Mouse (Mus musculus) kidney, embryonic 15.5 days (tissue): Measurements from ENCODE around the gene Pafah1b1. TPM values are rescaled to one million over a fixed set of nuclear protein-coding genes. Genes with fewer than 3 reads are reported as not detected.

Experiments used
- ATAC-seq: fragments of 200-750 bp; cut with Nextera tagmentation; replicated peaks from 2 replicates; pipeline ENCODE4 v1.8.0; 2017; ENCODE audit warnings: moderate TSS enrichment; ENCODE audit not compliant: low FRiP score
- H3K27ac ChIP-seq: fragments of 300-500 bp; sonication (generic); 2 replicates; pipeline ENCODE4 v1.5.1; 2015; ENCODE audit warnings: mild to moderate bottlenecking, inconsistent platforms
- H3K27me3 ChIP-seq: fragments of 300-500 bp; sonication (generic); 2 replicates; pipeline ENCODE4 v1.6.1; 2015; ENCODE audit warnings: inconsistent platforms
- H3K36me3 ChIP-seq: fragments of 300-500 bp; sonication (generic); 2 replicates; pipeline ENCODE4 v1.6.1; 2015; ENCODE audit warnings: inconsistent platforms
- H3K4me1 ChIP-seq: fragments of 300-500 bp; sonication (generic); 2 replicates; pipeline ENCODE4 v1.6.1; 2015; ENCODE audit warnings: inconsistent platforms
- H3K4me2 ChIP-seq: fragments of 300-500 bp; sonication (generic); 2 replicates; pipeline ENCODE4 v1.6.1; 2015; ENCODE audit warnings: moderate library complexity, mild to moderate bottlenecking, inconsistent platforms
- H3K4me3 ChIP-seq: fragments of 300-500 bp; sonication (generic); replicated peaks from 2 replicates; pipeline ENCODE4 v1.5.1; 2015; ENCODE audit warnings: mild to moderate bottlenecking, inconsistent platforms
- H3K9ac ChIP-seq: fragments of 300-500 bp; sonication (generic); 2 replicates; pipeline ENCODE4 v1.6.1; 2015; ENCODE audit warnings: mild to moderate bottlenecking, inconsistent platforms
- H3K9me3 ChIP-seq: fragments of 300-500 bp; sonication (generic); replicated peaks from 2 replicates; pipeline ENCODE4 v1.6.1; 2016; ENCODE audit warnings: inconsistent platforms
- WGBS: fragments of 180-500 bp; shearing (Covaris S2); methylation state at CpG from one replicate; pipeline ENCODE4 v1.1.7; 2015; ENCODE audit warnings: mixed read lengths; 5-methylcytosine and 5-hydroxymethylcytosine counted together
- polyA plus RNA-seq: library from polyadenylated mRNA; unstranded; fragments of >200 nt; fragmentation: Nextera tagmentation; extraction: Ambion mirVana; gene quantifications from 2 replicates; pipeline ENCODE4 v1.2.1, GENCODE M21; 2015

The Pafah1b1 gene
- polyA plus RNA-seq, 1 experiment from 2014 or later, result 42.0 TPM

DNA sequence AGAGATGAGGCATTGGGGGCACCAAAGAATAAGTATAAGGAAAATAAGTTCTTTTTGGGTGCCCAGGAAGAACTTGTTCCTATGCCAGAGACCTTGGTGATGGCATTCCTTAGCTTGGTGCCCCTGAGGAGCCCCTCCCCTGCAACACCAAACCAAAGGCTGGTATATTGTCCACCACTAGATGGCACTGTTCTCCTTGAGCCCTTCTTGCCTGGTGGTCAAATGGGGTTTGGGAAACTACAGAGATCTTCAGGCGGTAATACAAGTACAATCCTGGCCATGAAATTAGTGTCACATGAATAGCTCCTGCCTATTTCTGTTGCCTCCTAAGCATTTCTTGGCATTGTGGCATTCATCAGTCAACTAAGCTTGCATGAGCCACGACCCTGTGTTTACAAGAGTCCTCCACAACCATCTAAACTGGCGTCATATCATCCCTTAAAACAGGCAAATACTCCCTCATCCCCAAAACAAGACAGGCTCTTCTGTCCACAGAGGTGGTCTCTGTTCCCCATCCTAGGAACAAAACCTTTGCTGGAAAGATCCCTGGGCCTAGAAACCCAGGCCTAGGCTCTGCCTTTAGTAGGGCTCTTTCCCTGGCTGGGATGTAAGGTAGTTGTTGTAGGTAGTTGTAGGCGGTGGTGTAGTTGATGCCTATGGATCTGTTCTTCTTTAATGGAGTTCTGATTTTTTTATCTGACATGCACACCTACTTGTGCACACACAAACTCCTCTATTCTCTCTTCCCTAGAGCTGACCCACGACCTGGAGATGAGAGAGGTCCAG, 89.8 kb downstream of the Pafah1b1 start:
- no peak for ATAC-seq
- 62% methylated on average over 5 of the region's 5 CpGs for WGBS
- no peaks in the 10 kb centered on the region for H3K36me3 ChIP-seq
- H3K9ac ChIP-seq, result no peak overlapping the region
- H3K4me2 ChIP-seq, result no peak overlapping the region
- H3K9me3 ChIP-seq, result no peaks in the 10 kb centered on the region
- H3K27me3 ChIP-seq, result peaks cover 13% of the 10 kb centered on the region; the same call in 1 of the 2 replicates
- H3K4me1 ChIP-seq, result peaks cover 19% of the 10 kb centered on the region
- H3K4me3 ChIP-seq, result no peak overlapping the region
- no peak overlapping the region for H3K27ac ChIP-seq

DNA sequence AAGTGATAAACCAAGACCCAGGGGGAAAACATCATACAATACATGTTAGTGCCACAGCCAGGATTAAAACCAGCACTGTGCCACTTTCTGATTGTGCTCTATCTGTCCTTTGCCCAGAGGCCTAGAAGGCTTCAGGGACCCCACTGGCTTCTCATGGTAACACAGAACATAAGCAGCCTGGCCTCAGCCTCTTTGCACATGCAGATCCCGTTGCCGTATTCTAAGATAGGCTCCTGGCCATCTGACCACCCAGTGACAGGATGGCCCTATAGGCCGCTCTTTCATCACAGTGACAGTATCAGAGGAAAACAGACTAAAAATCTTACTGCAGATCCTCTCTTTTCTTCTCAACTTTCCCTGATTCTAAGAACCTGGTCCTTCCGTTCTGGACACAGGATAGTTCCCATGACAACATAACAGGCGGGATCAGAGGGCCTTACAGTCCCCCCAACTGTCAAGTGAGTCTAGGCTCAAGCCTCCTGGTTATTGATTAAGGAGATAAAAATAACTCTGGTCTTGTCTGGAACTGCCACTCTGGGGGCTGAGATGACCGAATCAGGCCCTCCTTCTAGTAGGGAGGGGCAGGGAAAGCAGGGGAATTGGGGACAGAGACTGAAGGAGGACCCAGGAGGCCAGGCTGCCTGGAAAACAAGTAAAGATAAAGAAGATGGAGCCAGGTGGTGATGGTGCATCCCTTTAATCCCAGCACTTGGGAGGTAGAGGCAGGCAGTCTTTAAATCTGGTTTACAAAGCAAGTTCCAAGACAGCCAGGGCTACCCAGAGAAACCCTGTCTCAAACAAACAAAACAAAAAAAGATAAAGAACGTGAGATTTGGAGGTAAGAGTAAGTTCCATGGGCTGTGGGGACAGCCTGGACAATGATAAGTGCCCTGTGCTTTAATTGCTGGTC, 92.3 kb downstream of the Pafah1b1 start:
- H3K27me3 ChIP-seq, result peaks cover 10% of the 10 kb centered on the region; the same call in 1 of the 2 replicates
- H3K4me1 ChIP-seq, result peaks cover under 1% of the 10 kb centered on the region
- no peaks in the 10 kb centered on the region for H3K36me3 ChIP-seq
- H3K4me3 ChIP-seq, result no peak overlapping the region
- no peak overlapping the region for H3K27ac ChIP-seq
- H3K4me2 ChIP-seq, result no peak overlapping the region
- WGBS, result 75% methylated on average over 7 of the region's 7 CpGs
- no peaks in the 10 kb centered on the region for H3K9me3 ChIP-seq
- no peak overlapping the region for H3K9ac ChIP-seq
- no peak for ATAC-seq

DNA sequence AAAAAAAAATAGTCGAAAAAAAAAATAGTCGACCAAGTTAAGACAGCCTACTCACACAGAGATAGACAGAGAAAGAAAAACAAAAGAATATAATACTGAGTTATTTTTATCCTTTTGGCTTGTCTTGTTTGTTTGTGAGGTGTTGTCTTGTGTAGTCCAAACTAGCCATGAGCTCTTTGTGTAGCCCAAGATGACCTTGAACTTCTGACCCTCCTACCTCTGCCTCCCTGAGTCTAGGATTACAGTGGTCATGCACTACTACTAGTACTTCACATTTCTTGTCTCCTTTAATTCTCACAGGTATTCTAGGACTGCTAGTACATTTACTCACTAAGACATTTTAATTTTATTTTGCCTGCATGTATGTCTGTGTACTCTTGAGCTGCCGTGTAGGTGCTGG, 97.0 kb downstream of the Pafah1b1 start:
- no peaks in the 10 kb centered on the region for H3K36me3 ChIP-seq
- H3K4me2 ChIP-seq, result no peak overlapping the region
- H3K27ac ChIP-seq, result no peak overlapping the region
- H3K4me3 ChIP-seq, result no peak overlapping the region
- no peak overlapping the region for H3K9ac ChIP-seq
- no peaks in the 10 kb centered on the region for H3K4me1 ChIP-seq
- no peak for ATAC-seq
- H3K9me3 ChIP-seq, result no peaks in the 10 kb centered on the region
- no peaks in the 10 kb centered on the region; the same call in 1 of the 2 replicates for H3K27me3 ChIP-seq
- WGBS, result 70% methylated on average over 3 of the region's 3 CpGs

DNA sequence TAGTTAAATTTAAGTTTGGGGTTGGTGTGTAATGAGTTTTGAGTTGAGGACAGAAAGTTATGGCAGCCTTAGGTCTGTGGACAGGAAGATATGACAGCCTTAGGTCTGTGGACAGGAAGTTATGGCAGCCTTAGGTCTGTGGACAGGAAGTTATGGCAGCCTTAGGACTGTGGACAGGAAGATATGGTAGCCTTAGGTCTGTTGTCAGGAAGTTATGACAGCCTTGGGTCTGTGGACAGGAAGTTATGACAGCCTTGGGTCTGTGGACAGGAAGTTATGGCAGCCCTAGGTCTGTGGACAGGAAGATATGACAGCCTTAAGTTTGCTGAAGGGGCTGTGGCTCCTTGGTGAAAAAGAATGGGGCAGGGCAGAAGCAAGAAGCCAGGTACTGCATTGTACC, 99.1 kb downstream of the Pafah1b1 start:
- Histone ChIP-seq H3K4me1 (no peaks in the 10 kb centered on the region), H3K9me3 (no peaks in the 10 kb centered on the region), H3K27me3 (peaks cover 20% of the 10 kb centered on the region), H3K4me3 (no peak overlapping the region), H3K36me3 (no peaks in the 10 kb centered on the region), H3K9ac (no peak overlapping the region), H3K27ac (no peak overlapping the region), H3K4me2 (no peak overlapping the region)
- ATAC-seq, result no peak

Other genes with a start within 250 kb of the Pafah1b1 start
- 5.8 and 6.4 TPM in 2 replicates for gene Rap1gap2, start 113.8 kb downstream of the Pafah1b1 start, polyA plus RNA-seq
- gene Ccdc92b, start 105.1 kb downstream of the Pafah1b1 start, polyA plus RNA-seq, result 0.19 and 0.38 TPM in 2 replicates
- gene Cluh, start 75.2 kb downstream of the Pafah1b1 start, polyA plus RNA-seq, result 33.8 and 39.4 TPM in 2 replicates
- gene Mettl16, start 46.2 kb upstream of the Pafah1b1 start, polyA plus RNA-seq, result 54.8 and 55.4 TPM in 2 replicates
- 5.0 and 5.7 TPM in 2 replicates for gene Mnt, start 106.2 kb upstream of the Pafah1b1 start, polyA plus RNA-seq
- 6.1 and 7.3 TPM in 2 replicates for gene Sgsm2, start 172.4 kb upstream of the Pafah1b1 start, polyA plus RNA-seq
- gene Tsr1, start 173.4 kb upstream of the Pafah1b1 start, polyA plus RNA-seq, result 50.6 and 51.4 TPM in 2 replicates
- gene Smg6, start 201.2 kb upstream of the Pafah1b1 start, polyA plus RNA-seq, result 17.5 and 18.2 TPM in 2 replicates
- gene Srr, start 201.3 kb upstream of the Pafah1b1 start, polyA plus RNA-seq, result 23.5 and 24.4 TPM in 2 replicates